Mouse (Mus musculus) Muller cell, postnatal 12 days (primary cell): ENCODE data around the gene Msi2.

Experiments
- DNase-seq: peaks from one replicate; pipeline ENCODE4 v3.0.0-alpha.2; 2015; ENCODE audit errors: inconsistent ontology term

Gene Msi2

GRCm38 (mm10) chr11:88404816-88405613 is 313.3 kb downstream of the Msi2 start:
- peak; percentile 95 for DNase-seq

- no peak for DNase-seq
Measured at GRCm38 (mm10) chr11:88404247-88404677, 314.1 kb downstream of the Msi2 start.

- no peak for DNase-seq
Measured at GRCm38 (mm10) chr11:88402290-88402689, 316.0 kb downstream of the Msi2 start.

GRCm38 (mm10) chr11:88401333-88401732 is 317.0 kb downstream of the Msi2 start:
- DNase-seq, result no peak

GRCm38 (mm10) chr11:88400926-88401325 is 317.4 kb downstream of the Msi2 start:
- DNase-seq, result no peak

GRCm38 (mm10) chr11:88400235-88400634 is 318.1 kb downstream of the Msi2 start:
- peak; percentile 92 for DNase-seq

GRCm38 (mm10) chr11:88399431-88399830 is 318.9 kb downstream of the Msi2 start:
- no peak for DNase-seq

- DNase-seq, result no peak
Measured at GRCm38 (mm10) chr11:88399028-88399427, 319.3 kb downstream of the Msi2 start.

- DNase-seq, result no peak
Measured at GRCm38 (mm10) chr11:88395076-88395990, 323.0 kb downstream of the Msi2 start.

GRCm38 (mm10) chr11:88394341-88395075 is 323.8 kb downstream of the Msi2 start:
- no peak for DNase-seq

- peak; percentile 27 for DNase-seq
Measured at GRCm38 (mm10) chr11:88392715-88393114, 325.6 kb downstream of the Msi2 start.

GRCm38 (mm10) chr11:88391181-88391814 is 327.0 kb downstream of the Msi2 start:
- no peak for DNase-seq

- DNase-seq, result peak; percentile 92
Measured at GRCm38 (mm10) chr11:88389530-88389929, 328.8 kb downstream of the Msi2 start.

- DNase-seq, result no peak
Measured at GRCm38 (mm10) chr11:88386916-88387315, 331.4 kb downstream of the Msi2 start.

- no peak for DNase-seq
Measured at GRCm38 (mm10) chr11:88382449-88382848, 335.9 kb downstream of the Msi2 start.

- no peak for DNase-seq
Measured at GRCm38 (mm10) chr11:88381145-88381909, 337.0 kb downstream of the Msi2 start.

GRCm38 (mm10) chr11:88379635-88380034 is 338.7 kb downstream of the Msi2 start:
- DNase-seq, result no peak

GRCm38 (mm10) chr11:88378686-88379339 is 339.5 kb downstream of the Msi2 start:
- DNase-seq, result no peak

- no peak for DNase-seq
Measured at GRCm38 (mm10) chr11:88372589-88372988, 345.7 kb downstream of the Msi2 start.

GRCm38 (mm10) chr11:88369898-88370297 is 348.4 kb downstream of the Msi2 start:
- DNase-seq, result peak; percentile 63
